Mouse (Mus musculus) forebrain, embryonic 12.5 days (tissue): ENCODE data around the gene Akap13. TPM values are rescaled to one million over a fixed set of nuclear protein-coding genes. Genes with fewer than 3 reads are reported as not detected.
"Not testable (repeated sequence)": the region's sequence is repeated elsewhere in the genome, so short reads cannot be mapped to it uniquely, and the experiment has no call there.

Experiments
- ATAC-seq: fragments of 200-750 bp; cut with Nextera tagmentation; 2 replicates; pipeline ENCODE4 v1.8.0; 2017; ENCODE audit warnings: moderate TSS enrichment; ENCODE audit not compliant: low FRiP score
- H3K27ac ChIP-seq: fragments of 300-500 bp; sonication (generic); 2 replicates; pipeline ENCODE4 v1.5.1; 2016; ENCODE audit warnings: mild to moderate bottlenecking
- H3K27me3 ChIP-seq: fragments of 300-500 bp; sonication (generic); 2 replicates; pipeline ENCODE4 v1.6.1; 2016; ENCODE audit warnings: mild to moderate bottlenecking
- H3K36me3 ChIP-seq: fragments of 300-500 bp; sonication (generic); replicated peaks from 2 replicates; pipeline ENCODE4 v1.6.1; 2016; ENCODE audit warnings: mild to moderate bottlenecking
- H3K4me1 ChIP-seq: fragments of 300-500 bp; sonication (generic); 2 replicates; pipeline ENCODE4 v1.6.1; 2016
- H3K4me2 ChIP-seq: fragments of 300-500 bp; sonication (generic); 2 replicates; pipeline ENCODE4 v1.6.1; 2016; ENCODE audit warnings: mild to moderate bottlenecking, moderate library complexity
- H3K4me3 ChIP-seq: fragments of 300-500 bp; sonication (generic); replicated peaks from 2 replicates; pipeline ENCODE4 v1.5.1; 2016; ENCODE audit warnings: mild to moderate bottlenecking
- H3K9ac ChIP-seq: fragments of 300-500 bp; sonication (generic); 2 replicates; pipeline ENCODE4 v1.6.1; 2016; ENCODE audit warnings: mild to moderate bottlenecking
- H3K9me3 ChIP-seq: fragments of 300-500 bp; sonication (generic); 2 replicates; pipeline ENCODE4 v1.6.1; 2016
- WGBS: fragments of 180-500 bp; shearing (Covaris S2); methylation state at CpG from one replicate; pipeline ENCODE4 v1.1.7; 2016; 5-methylcytosine and 5-hydroxymethylcytosine counted together
- polyA plus RNA-seq: library from polyadenylated mRNA; unstranded; fragments of >200 nt; fragmentation: Nextera tagmentation; extraction: Ambion mirVana; gene quantifications from 2 replicates; pipeline ENCODE4 v1.2.1, GENCODE M21; 2016

The Akap13 gene
- polyA plus RNA-seq, 1 experiment from 2014 or later: 27.6 TPM

- peak; percentile 46; the same call in 1 of the 2 replicates for ATAC-seq
- H3K9ac ChIP-seq: no peak overlapping the region
- H3K9me3 ChIP-seq: no peaks in the 10 kb centered on the region
- peaks cover 18% of the 10 kb centered on the region for H3K4me1 ChIP-seq
- H3K27ac ChIP-seq: no peak overlapping the region
- WGBS: 51% methylated on average over 8 of the region's 8 CpGs
- H3K4me3 ChIP-seq: no peak overlapping the region
- H3K27me3 ChIP-seq: no peaks in the 10 kb centered on the region
- no peak overlapping the region for H3K4me2 ChIP-seq
- H3K36me3 ChIP-seq: peaks cover 13% of the 10 kb centered on the region
Observed at GRCm38 (mm10) chr7:75755861-75756449, 300.6 kb downstream of the Akap13 start.

GRCm38 (mm10) chr7:75759992-75760514, 304.7 kb downstream of the Akap13 start:
- no peak overlapping the region for H3K27ac ChIP-seq
- WGBS: 88% methylated on average over 7 of the region's 7 CpGs
- H3K4me3 ChIP-seq: no peak overlapping the region
- ATAC-seq: no peak
- H3K36me3 ChIP-seq: no peaks in the 10 kb centered on the region
- no peaks in the 10 kb centered on the region for H3K27me3 ChIP-seq
- H3K4me2 ChIP-seq: no peak overlapping the region
- no peak overlapping the region for H3K9ac ChIP-seq
- H3K9me3 ChIP-seq: no peaks in the 10 kb centered on the region
- peaks cover 11% of the 10 kb centered on the region for H3K4me1 ChIP-seq

GRCm38 (mm10) chr7:75760661-75761319, 305.5 kb downstream of the Akap13 start:
- H3K9me3 ChIP-seq, H3K9ac ChIP-seq, H3K36me3 ChIP-seq, ATAC-seq, H3K27ac ChIP-seq, H3K4me1 ChIP-seq, H3K4me3 ChIP-seq, H3K4me2 ChIP-seq, H3K27me3 ChIP-seq: not testable (repeated sequence)
- 88% methylated on average over 4 of the region's 4 CpGs for WGBS

- H3K9ac ChIP-seq, H3K4me2 ChIP-seq, H3K9me3 ChIP-seq, ATAC-seq, H3K36me3 ChIP-seq, H3K27me3 ChIP-seq, H3K4me1 ChIP-seq, H3K4me3 ChIP-seq, H3K27ac ChIP-seq: not testable (repeated sequence)
- WGBS: 92% methylated on average over 2 of the region's 2 CpGs
Observed at GRCm38 (mm10) chr7:75762225-75762624, 306.9 kb downstream of the Akap13 start.

GRCm38 (mm10) chr7:75767080-75767769, 311.9 kb downstream of the Akap13 start:
- not testable (repeated sequence) for H3K9ac ChIP-seq, H3K4me1 ChIP-seq, H3K4me3 ChIP-seq, H3K4me2 ChIP-seq, H3K27me3 ChIP-seq, H3K27ac ChIP-seq, H3K9me3 ChIP-seq
- peaks cover 11% of the 10 kb centered on the region for H3K36me3 ChIP-seq
- 57% methylated on average over 1 of the region's 5 CpGs for WGBS
- ATAC-seq: peak; percentile 23; the same call in 1 of the 2 replicates

GRCm38 (mm10) chr7:75768169-75768568, 312.8 kb downstream of the Akap13 start:
- H3K4me3 ChIP-seq: no peak overlapping the region
- no peaks in the 10 kb centered on the region for H3K9me3 ChIP-seq
- no peaks in the 10 kb centered on the region for H3K27me3 ChIP-seq
- no peaks in the 10 kb centered on the region for H3K4me1 ChIP-seq
- no peak overlapping the region for H3K9ac ChIP-seq
- H3K27ac ChIP-seq: no peak overlapping the region
- 89% methylated on average over 2 of the region's 2 CpGs for WGBS
- ATAC-seq: no peak
- peaks cover 11% of the 10 kb centered on the region for H3K36me3 ChIP-seq
- H3K4me2 ChIP-seq: no peak overlapping the region

- no peaks in the 10 kb centered on the region for H3K4me1 ChIP-seq
- ATAC-seq: no peak
- H3K9ac ChIP-seq: no peak overlapping the region
- 93% methylated on average over 9 of the region's 9 CpGs for WGBS
- no peak overlapping the region for H3K27ac ChIP-seq
- no peak overlapping the region for H3K4me2 ChIP-seq
- H3K9me3 ChIP-seq: no peaks in the 10 kb centered on the region
- H3K36me3 ChIP-seq: peaks cover 11% of the 10 kb centered on the region
- no peaks in the 10 kb centered on the region for H3K27me3 ChIP-seq
- no peak overlapping the region for H3K4me3 ChIP-seq
Observed at GRCm38 (mm10) chr7:75769909-75770308, 314.6 kb downstream of the Akap13 start.

GRCm38 (mm10) chr7:75774095-75775078, 319.1 kb downstream of the Akap13 start:
- H3K9ac ChIP-seq, H3K27me3 ChIP-seq, H3K9me3 ChIP-seq, H3K4me2 ChIP-seq, ATAC-seq, H3K4me1 ChIP-seq, H3K4me3 ChIP-seq, H3K27ac ChIP-seq: not testable (repeated sequence)
- WGBS: 94% methylated on average over 18 of the region's 18 CpGs
- H3K36me3 ChIP-seq: peaks cover 33% of the 10 kb centered on the region

GRCm38 (mm10) chr7:75778053-75778452, 322.7 kb downstream of the Akap13 start:
- no peaks in the 10 kb centered on the region for H3K9me3 ChIP-seq
- WGBS: 89% methylated on average over 2 of the region's 2 CpGs
- H3K27ac ChIP-seq: no peak overlapping the region
- no peak overlapping the region for H3K4me3 ChIP-seq
- no peak overlapping the region for H3K4me2 ChIP-seq
- no peak for ATAC-seq
- no peak overlapping the region for H3K9ac ChIP-seq
- H3K27me3 ChIP-seq: no peaks in the 10 kb centered on the region
- H3K4me1 ChIP-seq: peaks cover 11% of the 10 kb centered on the region
- peaks cover 31% of the 10 kb centered on the region for H3K36me3 ChIP-seq

- Histone ChIP-seq H3K4me1 (peaks cover 11% of the 10 kb centered on the region), H3K4me3 (0 out of 2 replicates have a peak overlapping the region, but pooled peaks have one; percentile 51), H3K27ac (no peak overlapping the region), H3K9me3 (no peaks in the 10 kb centered on the region), H3K36me3 (peaks cover 28% of the 10 kb centered on the region), H3K9ac (no peak overlapping the region), H3K4me2 (peak overlapping the region; percentile 60), H3K27me3 (no peaks in the 10 kb centered on the region)
- WGBS: 29% methylated on average over 1 of the region's 5 CpGs
- ATAC-seq: no peak
Observed at GRCm38 (mm10) chr7:75780812-75781211, 325.5 kb downstream of the Akap13 start.

- ATAC-seq: peak; percentile 36; the same call in 1 of the 2 replicates
Observed at GRCm38 (mm10) chr7:75781298-75781947, 326.1 kb downstream of the Akap13 start.

More at GRCm38 (mm10) chr7:75781298-75781947, 326.1 kb downstream of the Akap13 start:
- H3K36me3 ChIP-seq: peaks cover 24% of the 10 kb centered on the region
- peak overlapping the region; percentile 51 for H3K4me3 ChIP-seq
- peak overlapping the region; percentile 60 for H3K4me2 ChIP-seq
- no peaks in the 10 kb centered on the region for H3K27me3 ChIP-seq
- no peak overlapping the region for H3K27ac ChIP-seq
- peak overlapping the region; percentile 55 for H3K9ac ChIP-seq
- 5% methylated on average over 13 of the region's 13 CpGs for WGBS
- peaks cover 11% of the 10 kb centered on the region for H3K4me1 ChIP-seq
- no peaks in the 10 kb centered on the region for H3K9me3 ChIP-seq
